Mouse (Mus musculus) heart, adult 2 months (tissue): ENCODE data around the gene Hamp. TPM values are rescaled to one million over a fixed set of nuclear protein-coding genes. Genes with fewer than 3 reads are reported as not detected.
"Not testable (repeated sequence)": the region's sequence is repeated elsewhere in the genome, so short reads cannot be mapped to it uniquely, and the experiment has no call there.

Experiments used
- DNase-seq, 2 experiments: peaks; one replicate each; pipeline ENCODE4 v3.0.0; 2021
- H3K27ac ChIP-seq: fragments of 200-600 bp; 2 replicates; pipeline ENCODE4 v1.8.1; 2022
- H3K27me3 ChIP-seq: fragments of 200-500 bp; 2 replicates; pipeline ENCODE4 v1.6.1; 2012; ENCODE audit warnings: mild to moderate bottlenecking, low read length, inconsistent platforms, mixed read lengths; ENCODE audit not compliant: control insufficient read depth, insufficient read depth
- H3K36me3 ChIP-seq: fragments of 200-500 bp; 2 replicates; pipeline ENCODE4 v1.6.1; 2012; ENCODE audit warnings: low read length, inconsistent platforms; ENCODE audit not compliant: control insufficient read depth, insufficient read depth
- H3K4me1 ChIP-seq: fragments of 200-500 bp; 2 replicates; pipeline ENCODE4 v1.6.1; 2011; ENCODE audit warnings: low read length; ENCODE audit not compliant: control insufficient read depth, insufficient read depth
- H3K4me3 ChIP-seq: fragments of 200-600 bp; 2 replicates; pipeline ENCODE4 v1.8.1; 2022
- H3K79me2 ChIP-seq: fragments of 200-500 bp; replicated peaks from 2 replicates; pipeline ENCODE4 v1.6.1; 2012; ENCODE audit warnings: mild to moderate bottlenecking, inconsistent platforms, low read length, moderate library complexity, mixed read lengths; ENCODE audit not compliant: control insufficient read depth, insufficient read depth
- H3K9ac ChIP-seq: fragments of 200-500 bp; 2 replicates; pipeline ENCODE4 v1.6.1; 2012; ENCODE audit warnings: low read depth, mild to moderate bottlenecking, control low read depth, inconsistent platforms, low read length, mixed read lengths
- CTCF ChIP-seq: fragments of 200-600 bp; IDR thresholded peaks from 2 replicates; pipeline ENCODE4 v1.8.1; 2022; ENCODE audit warnings: antibody characterized with exemption, mild to moderate bottlenecking, moderate library complexity
- EP300 ChIP-seq: fragments of 200-500 bp; IDR thresholded peaks from 2 replicates; pipeline ENCODE4 v1.6.1; 2011; ENCODE audit warnings: low read depth, low read length, control low read depth; ENCODE audit not compliant: insufficient read depth
- POLR2A ChIP-seq: fragments of 200-500 bp; IDR thresholded peaks from 2 replicates; pipeline ENCODE4 v1.6.1; 2011; ENCODE audit warnings: mild to moderate bottlenecking, low read depth, low read length, control low read depth; ENCODE audit not compliant: insufficient read depth
- WGBS: fragments of 180-500 bp; shearing (Covaris S2); methylation state at CpG from one replicate; pipeline ENCODE4 v1.1.7; 2018; 5-methylcytosine and 5-hydroxymethylcytosine counted together
- intact Hi-C: fragments of 180-260 bp; cut with DNase I; formaldehyde crosslinking; loops from one replicate; pipeline ENCODE4 v1.15.1; 2025
- polyA plus RNA-seq: library from polyadenylated mRNA; depleted of rRNA; stranded (reverse); fragments of >200 nt; gene quantifications from 2 replicates; pipeline ENCODE4 v1.2.3, GENCODE M21; 2012
- total RNA-seq, 2 experiments: library from RNA; stranded (reverse); gene quantifications; 2 replicates each; pipeline ENCODE4 v1.2.3; 2021

Hamp gene
- total and polyA plus RNA-seq, 3 experiments: 11.8 to 141 (median 14.2) TPM

DNA sequence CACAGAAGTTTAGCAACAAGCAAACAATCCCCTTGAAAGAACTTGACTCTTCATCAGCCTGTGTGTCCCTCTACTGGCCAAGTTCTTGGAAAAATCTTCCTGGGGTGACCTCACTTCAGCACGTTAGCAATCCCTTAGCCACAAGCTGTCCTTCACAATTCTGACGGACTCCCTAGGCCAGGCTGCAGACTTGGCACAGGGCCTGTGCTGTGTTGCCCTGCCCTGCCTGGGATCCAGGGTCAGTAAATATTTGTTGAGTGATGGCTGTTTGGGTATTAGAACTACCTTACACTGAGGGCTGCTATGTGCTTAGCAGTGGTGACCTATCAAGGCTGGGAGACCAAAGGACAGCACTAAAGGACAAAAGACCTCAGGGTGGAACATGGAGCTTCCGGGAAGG is 10.2 kb upstream of the Hamp start:
- intact Hi-C loops: loop anchor here (10.0 kb wide), 1 partner anchor 359 kb away; the partner anchor contains the start of gene Zbtb32
- Histone ChIP-seq H3K27ac (no peak overlapping the region), H3K4me1 (peaks cover 4% of the 10 kb centered on the region), H3K79me2 (no peaks in the 10 kb centered on the region), H3K36me3 (no peaks in the 10 kb centered on the region), H3K9ac (no peak overlapping the region), H3K27me3 (no peaks in the 10 kb centered on the region), H3K4me3 (no peak overlapping the region)
- no peak for DNase-seq
- no peak for TF ChIP-seq POLR2A
- no peak for TF ChIP-seq CTCF
- TF ChIP-seq EP300: no peak
- WGBS: 67% methylated on average over 3 of the region's 3 CpGs

DNA sequence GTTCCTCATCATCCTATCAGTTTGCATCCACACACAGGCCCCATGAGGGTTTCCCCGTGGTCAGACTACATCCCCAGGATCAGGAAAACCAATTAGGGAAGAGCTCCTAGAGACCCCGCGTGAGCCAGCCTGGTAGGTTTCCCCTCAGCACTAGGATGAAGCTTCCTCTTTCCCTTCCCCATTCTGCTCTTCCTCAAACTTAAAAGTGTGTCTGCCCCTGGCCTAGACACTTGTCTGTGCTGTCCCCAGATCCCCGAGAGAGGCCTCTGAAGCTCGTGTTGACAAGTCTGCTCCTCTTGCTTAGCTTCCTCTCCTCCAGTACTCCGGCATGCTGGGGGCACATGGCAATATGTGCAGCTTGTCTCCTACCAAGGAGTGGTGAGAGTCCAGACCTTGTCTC is 9.6 kb upstream of the Hamp start:
- H3K27me3 ChIP-seq: no peaks in the 10 kb centered on the region
- no peaks in the 10 kb centered on the region for H3K36me3 ChIP-seq
- no peak overlapping the region for H3K9ac ChIP-seq
- TF ChIP-seq CTCF (no peak), POLR2A (no peak), EP300 (no peak)
- no peaks in the 10 kb centered on the region for H3K79me2 ChIP-seq
- intact Hi-C loops: loop anchor here (10.0 kb wide), 1 partner anchor 359 kb away; the partner anchor contains the start of gene Zbtb32
- peak in 1 of 2 experiments; percentile 44 for DNase-seq
- peaks cover 4% of the 10 kb centered on the region for H3K4me1 ChIP-seq
- WGBS: 71% methylated on average over 6 of the region's 6 CpGs
- no peak overlapping the region for H3K27ac ChIP-seq
- H3K4me3 ChIP-seq: no peak overlapping the region

DNA sequence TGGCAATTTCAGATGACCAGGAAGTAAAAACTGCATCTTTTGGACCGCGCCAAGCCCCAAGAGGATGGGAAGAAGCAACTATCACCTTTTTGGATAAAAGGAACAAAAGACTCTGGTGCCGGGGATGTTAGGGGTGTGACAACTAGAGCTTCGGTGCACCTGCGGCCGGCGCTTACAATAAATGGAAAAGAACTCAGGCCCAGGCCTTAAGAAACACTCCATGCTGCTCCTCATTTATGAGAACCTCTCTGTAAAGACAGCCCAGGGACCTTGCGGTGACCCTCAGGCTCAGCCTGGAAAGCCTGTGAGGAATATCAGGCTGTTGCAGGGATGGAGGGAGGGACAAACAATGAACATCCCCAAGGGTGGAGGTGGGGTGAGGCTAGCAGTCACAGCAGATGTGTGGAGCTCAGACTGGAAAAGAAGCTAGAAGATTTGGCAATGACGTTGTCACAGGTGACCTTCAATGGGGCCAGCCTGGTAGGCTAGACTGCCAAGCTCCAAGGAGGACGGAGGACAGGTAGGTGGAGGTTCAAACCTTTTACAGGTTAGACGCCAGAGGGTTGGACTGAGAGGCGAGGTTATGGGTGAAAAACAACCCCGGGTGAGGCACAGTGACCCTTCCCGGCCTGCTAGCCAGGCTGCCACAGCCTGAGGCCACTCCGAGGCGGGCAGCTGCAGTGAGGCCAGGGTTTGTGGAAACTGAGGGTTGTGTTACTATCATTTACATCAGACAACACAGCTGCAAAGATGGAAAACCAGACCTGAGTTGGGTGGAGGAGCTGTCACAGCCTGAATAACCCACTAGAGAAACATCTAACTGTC is 8.8 kb upstream of the Hamp start:
- Histone ChIP-seq H3K36me3 (no peaks in the 10 kb centered on the region), H3K79me2 (no peaks in the 10 kb centered on the region), H3K4me1 (no peaks in the 10 kb centered on the region), H3K4me3 (no peak overlapping the region), H3K27me3 (no peaks in the 10 kb centered on the region), H3K27ac (no peak overlapping the region), H3K9ac (no peak overlapping the region)
- 89% methylated on average over 16 of the region's 16 CpGs for WGBS
- no peak for TF ChIP-seq EP300
- TF ChIP-seq POLR2A: no peak
- TF ChIP-seq CTCF: no peak
- intact Hi-C loops: loop anchor here (10.0 kb wide), 1 partner anchor 358 kb away; the partner anchor contains the start of gene Zbtb32
- DNase-seq: no peak

DNA sequence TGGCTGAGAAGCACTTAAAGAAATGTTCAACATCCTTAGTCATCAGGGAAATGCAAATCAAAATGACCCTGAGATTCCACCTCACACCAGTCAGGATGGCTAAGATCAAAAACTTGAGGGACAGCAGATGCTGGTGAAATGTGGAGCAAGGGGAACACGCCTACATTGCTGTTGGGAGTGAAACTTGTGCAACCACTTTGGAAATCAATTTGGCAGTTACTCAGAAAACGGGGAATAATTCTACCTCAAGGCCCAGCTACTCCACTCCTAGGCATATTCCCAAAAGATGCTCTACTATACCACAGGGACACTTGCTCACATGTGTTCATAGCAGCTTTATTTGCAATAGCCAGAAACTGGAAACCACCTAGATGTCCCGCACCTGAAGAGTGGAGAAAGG is 6.1 kb upstream of the Hamp start:
- H3K27ac ChIP-seq, H3K79me2 ChIP-seq, H3K36me3 ChIP-seq, H3K4me1 ChIP-seq, H3K27me3 ChIP-seq, H3K4me3 ChIP-seq, H3K9ac ChIP-seq, DNase-seq: not testable (repeated sequence)
- 78% methylated on average over 3 of the region's 3 CpGs for whole genome bisulfite sequencing
- intact Hi-C loops: loop anchor here (10.0 kb wide), 1 partner anchor 355 kb away; the partner anchor contains the start of gene Zbtb32

DNA sequence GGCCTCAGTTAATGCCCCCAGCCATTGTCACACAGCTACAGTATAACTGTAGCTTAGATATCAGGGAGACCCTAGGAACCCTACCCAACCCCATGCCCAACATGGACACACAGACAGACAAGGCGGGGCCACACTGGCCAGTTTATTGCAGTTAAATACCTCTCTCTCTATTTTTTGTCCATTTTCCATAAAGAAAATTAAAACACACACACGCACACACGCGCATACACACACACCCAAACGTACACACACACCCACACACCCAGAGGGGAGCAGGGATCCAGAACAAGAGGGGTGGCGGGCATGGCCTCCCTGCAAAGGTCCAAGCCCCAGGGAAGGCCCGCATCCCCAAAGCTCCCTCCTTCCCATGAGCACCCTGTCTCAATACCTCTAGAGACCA is 2.0 kb upstream of the Hamp start:
- 96% methylated on average over 7 of the region's 7 CpGs for WGBS
- no peak for TF ChIP-seq CTCF
- TF ChIP-seq EP300: no peak
- no peak for DNase-seq
- Histone ChIP-seq H3K4me1 (no peaks in the 10 kb centered on the region), H3K4me3 (no peak overlapping the region), H3K9ac (no peak overlapping the region), H3K79me2 (no peaks in the 10 kb centered on the region), H3K27ac (no peak overlapping the region), H3K27me3 (no peaks in the 10 kb centered on the region), H3K36me3 (no peaks in the 10 kb centered on the region)
- intact Hi-C loops: no loop called here

DNA sequence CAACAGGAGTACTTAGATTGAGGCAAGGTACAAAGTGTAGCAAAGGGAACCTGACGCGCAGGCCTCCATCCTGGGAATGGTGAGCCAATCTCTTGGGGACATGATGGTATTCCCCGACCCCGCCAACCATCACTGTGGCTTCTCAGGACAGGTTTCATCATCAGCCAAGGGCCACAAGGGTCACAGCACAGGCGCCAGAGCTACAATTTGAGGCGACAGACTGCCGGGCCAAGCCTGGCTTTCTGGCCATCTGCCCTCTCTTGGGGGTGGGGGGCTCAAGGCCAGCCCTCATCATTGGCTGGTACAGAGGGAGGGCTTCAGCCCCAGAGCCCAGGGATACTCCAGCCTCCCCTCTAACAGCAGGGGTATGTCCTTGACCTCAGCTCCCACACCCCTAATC is 1.6 kb upstream of the Hamp start:
- H3K79me2 ChIP-seq, H3K4me3 ChIP-seq, H3K4me1 ChIP-seq, H3K27ac ChIP-seq, H3K36me3 ChIP-seq, DNase-seq, H3K27me3 ChIP-seq, H3K9ac ChIP-seq, intact Hi-C loops: not testable (repeated sequence)
- 75% methylated on average over 7 of the region's 7 CpGs for WGBS

DNA sequence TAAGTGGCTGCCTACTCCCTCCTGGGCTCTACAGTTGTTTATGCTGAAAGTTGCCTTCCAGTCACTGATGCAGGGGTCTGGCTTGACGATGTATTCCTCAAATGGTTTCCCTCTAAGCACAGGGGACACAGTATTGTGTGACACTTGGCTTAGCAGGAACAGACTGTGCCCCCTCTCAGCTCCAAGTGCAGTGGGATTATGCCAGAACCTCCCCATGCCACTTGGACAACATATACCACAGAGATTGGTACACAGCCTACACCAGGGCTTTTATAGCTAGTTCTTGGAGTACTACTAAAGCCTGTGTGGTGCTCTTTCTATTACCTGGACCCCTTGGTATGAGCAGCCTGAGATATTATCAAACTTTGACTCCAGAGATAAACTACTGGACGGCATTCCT is 874 bp upstream of the Hamp start:
- H3K36me3 ChIP-seq, H3K79me2 ChIP-seq, intact Hi-C loops, DNase-seq, H3K9ac ChIP-seq, H3K4me1 ChIP-seq, H3K4me3 ChIP-seq, H3K27ac ChIP-seq, H3K27me3 ChIP-seq: not testable (repeated sequence)
- WGBS: 58% methylated on average over 2 of the region's 2 CpGs

DNA sequence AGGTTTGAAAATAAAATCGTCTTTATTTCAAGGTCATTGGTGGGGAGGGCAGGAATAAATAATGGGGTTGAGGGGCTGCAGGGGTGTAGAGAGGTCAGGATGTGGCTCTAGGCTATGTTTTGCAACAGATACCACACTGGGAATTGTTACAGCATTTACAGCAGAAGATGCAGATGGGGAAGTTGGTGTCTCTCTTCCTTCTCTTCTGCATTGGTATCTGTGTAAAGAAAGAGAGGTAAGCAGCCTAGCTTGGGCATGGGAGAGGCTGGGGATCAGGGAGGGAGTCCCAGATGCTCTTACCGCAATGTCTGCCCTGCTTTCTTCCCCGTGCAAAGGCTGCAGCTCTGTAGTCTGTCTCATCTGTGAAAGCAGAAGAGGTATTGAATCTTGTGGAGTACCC is 1.5 kb downstream of the Hamp start:
- H3K36me3 ChIP-seq, H3K27me3 ChIP-seq, H3K4me3 ChIP-seq, H3K79me2 ChIP-seq, H3K27ac ChIP-seq, intact Hi-C loops, H3K9ac ChIP-seq, H3K4me1 ChIP-seq, DNase-seq: not testable (repeated sequence)
- 37% methylated on average over 3 of the region's 3 CpGs for WGBS

DNA sequence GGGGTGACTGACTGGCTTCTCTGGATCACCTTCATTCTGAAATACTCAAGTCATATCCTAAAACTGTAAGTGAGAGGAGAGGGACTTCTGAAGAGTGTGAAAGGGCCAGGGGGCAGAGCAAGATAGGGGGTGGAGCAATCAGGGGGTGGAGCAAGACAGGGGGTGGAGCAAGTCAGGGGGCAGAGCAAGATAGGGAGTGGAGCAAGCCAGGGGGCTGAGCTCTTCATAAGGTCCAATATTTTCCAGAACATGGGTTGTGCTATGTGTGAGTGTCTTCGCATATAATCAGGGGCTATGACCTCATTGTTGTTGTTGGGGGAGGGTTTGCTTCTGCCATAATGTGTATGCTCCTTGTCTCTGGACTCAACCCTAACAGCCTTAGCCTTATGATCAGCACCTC is 3.8 kb downstream of the Hamp start:
- intact Hi-C loops, H3K4me1 ChIP-seq, H3K36me3 ChIP-seq, H3K9ac ChIP-seq, H3K27ac ChIP-seq, H3K27me3 ChIP-seq, H3K79me2 ChIP-seq, DNase-seq, H3K4me3 ChIP-seq: not testable (repeated sequence)
- 50% methylated on average over 1 of the region's 1 CpGs for WGBS
